Mouse (Mus musculus): Measurements from ENCODE around the gene Ociad2. TPM values are rescaled to one million over a fixed set of nuclear protein-coding genes. Genes with fewer than 3 reads are reported as not detected.

The Ociad2 gene
- polyA plus RNA-seq, 1 experiment from 2014 or later = 1.2 TPM

DNA sequence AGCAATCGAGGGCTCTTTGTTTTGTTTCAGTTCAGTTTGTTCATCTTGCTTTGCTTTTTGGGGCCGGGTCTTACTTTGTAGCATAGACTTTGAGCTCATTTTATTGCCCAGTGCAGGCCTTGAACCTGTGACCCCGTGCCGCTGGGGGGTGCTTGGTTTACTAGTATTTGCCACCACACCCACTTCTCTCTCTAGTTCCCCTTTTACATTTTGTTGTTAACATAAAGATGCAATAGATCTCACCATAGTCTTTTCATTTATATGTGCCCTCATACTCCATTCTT is 60.3 kb downstream of the Ociad2 start:
- no peak overlapping the region for H3K9ac ChIP-seq (replicated peaks)

DNA sequence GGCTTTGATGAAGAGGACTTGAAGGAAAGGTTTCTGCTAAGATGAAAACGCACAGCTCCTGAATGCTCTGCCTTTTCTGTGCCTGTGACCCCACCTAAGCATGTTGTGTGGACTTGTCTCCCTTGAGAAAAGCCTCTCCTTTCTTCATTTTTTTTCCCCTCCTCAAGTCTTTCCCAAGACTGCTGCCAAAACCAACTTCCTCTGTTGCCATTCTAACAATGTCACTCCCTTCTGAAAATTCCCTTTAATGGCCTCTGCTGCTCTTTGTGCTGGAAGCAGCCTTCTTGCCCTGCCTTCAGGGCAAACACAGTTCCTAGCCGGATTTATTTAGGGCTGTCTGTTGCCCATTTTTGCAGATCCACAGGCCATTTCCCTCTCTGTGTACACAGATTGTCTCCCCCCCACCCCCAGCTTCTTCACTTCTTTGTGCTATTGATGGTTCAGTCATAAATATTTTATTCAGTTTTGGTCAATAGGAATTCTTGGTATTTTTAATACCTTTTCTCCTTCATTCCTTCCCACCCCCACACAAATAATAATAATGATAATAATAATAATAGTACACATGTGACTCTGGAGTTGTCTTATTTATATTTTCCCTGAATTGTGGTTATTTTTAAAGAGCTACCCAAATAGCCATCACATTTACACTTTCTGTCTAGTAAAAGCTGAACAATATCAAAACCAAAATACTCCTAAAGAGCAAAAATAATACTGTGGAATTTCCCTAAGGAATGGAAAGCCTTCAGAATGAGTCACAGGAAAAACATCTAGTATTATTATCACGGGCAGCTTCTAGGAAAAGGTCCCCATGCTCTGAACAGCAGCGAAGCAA is 60.9 kb downstream of the Ociad2 start:
- no peak for TF ChIP-seq EP300 (IDR thresholded peaks at IDR 0.05; ENCODE audit: low read depth)
- no peak for TF ChIP-seq CTCF (IDR thresholded peaks at IDR 0.05; ENCODE audit: low read depth)
- Histone ChIP-seq H3K27me3 (ENCODE audit: insufficient read depth, low read length) (no peaks in the 10 kb centered on the region), H3K4me1 (ENCODE audit: insufficient read depth) (peaks cover 3% of the 10 kb centered on the region; the same call in 1 of the 2 replicates), H3K9ac (replicated peaks) (no peak overlapping the region), H3K4me2 (ENCODE audit: low read depth, low read length) (peak overlapping the region; percentile 37; the same call in 1 of the 2 replicates), H3K36me3 (replicated peaks; ENCODE audit: insufficient read depth, low read length) (no peaks in the 10 kb centered on the region), H3K4me3 (ENCODE audit: low read depth, low read length) (no peak overlapping the region), H3K9me3 (ENCODE audit: low read length) (no peaks in the 10 kb centered on the region), H3K27ac (ENCODE audit: low read depth) (no peak overlapping the region)
- DNase-seq = no peak
- 48% methylated on average over 4 of the region's 4 CpGs for WGBS (ENCODE audit: insufficient replicate concordance)
- ATAC-seq = no peak

More for the DNA sequence above, 60.3 kb downstream of the Ociad2 start:
- Histone ChIP-seq H3K9me3 (ENCODE audit: low read length) (no peaks in the 10 kb centered on the region), H3K36me3 (replicated peaks; ENCODE audit: insufficient read depth, low read length) (no peaks in the 10 kb centered on the region), H3K4me2 (ENCODE audit: low read depth, low read length) (no peak overlapping the region), H3K27me3 (ENCODE audit: insufficient read depth, low read length) (no peaks in the 10 kb centered on the region), H3K27ac (ENCODE audit: low read depth) (no peak overlapping the region), H3K4me1 (ENCODE audit: insufficient read depth) (peaks cover 3% of the 10 kb centered on the region; the same call in 1 of the 2 replicates), H3K4me3 (ENCODE audit: low read depth, low read length) (no peak overlapping the region)
- no peak for DNase-seq
- no peak for TF ChIP-seq CTCF (IDR thresholded peaks at IDR 0.05; ENCODE audit: low read depth)
- TF ChIP-seq EP300 (IDR thresholded peaks at IDR 0.05; ENCODE audit: low read depth) = no peak
- WGBS (ENCODE audit: insufficient replicate concordance) = 50% methylated on average over 4 of the region's 4 CpGs
- ATAC-seq = no peak

DNA sequence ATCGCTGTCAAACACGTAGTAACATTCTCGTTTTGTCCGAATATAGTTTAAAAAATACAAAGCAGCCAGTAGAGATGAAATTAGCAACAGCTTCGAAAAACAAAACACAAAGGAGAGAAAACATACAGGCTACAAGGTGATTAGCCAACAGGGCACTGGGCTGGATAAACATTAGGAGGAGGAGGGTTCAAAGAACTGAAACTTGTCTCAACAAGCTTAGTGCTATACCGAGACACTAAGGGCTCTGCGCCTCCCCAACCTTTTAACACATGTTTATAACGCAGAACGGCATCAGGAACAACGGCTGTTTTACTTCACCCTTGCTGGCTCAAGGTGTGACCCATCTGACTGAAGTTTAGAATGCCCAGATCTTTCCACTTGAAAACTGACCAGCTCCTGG is 61.6 kb downstream of the Ociad2 start:
- Histone ChIP-seq H3K9ac (replicated peaks) (no peak overlapping the region), H3K27ac (ENCODE audit: low read depth) (peak overlapping the region; percentile 46; the same call in 1 of the 2 replicates), H3K9me3 (ENCODE audit: low read length) (no peaks in the 10 kb centered on the region), H3K4me3 (ENCODE audit: low read depth, low read length) (no peak overlapping the region), H3K4me1 (ENCODE audit: insufficient read depth) (peaks cover 3% of the 10 kb centered on the region; the same call in 1 of the 2 replicates), H3K4me2 (ENCODE audit: low read depth, low read length) (peak overlapping the region; percentile 37; the same call in 1 of the 2 replicates), H3K36me3 (replicated peaks; ENCODE audit: insufficient read depth, low read length) (no peaks in the 10 kb centered on the region), H3K27me3 (ENCODE audit: insufficient read depth, low read length) (no peaks in the 10 kb centered on the region)
- no peak for TF ChIP-seq CTCF (IDR thresholded peaks at IDR 0.05; ENCODE audit: low read depth)
- no peak for TF ChIP-seq EP300 (IDR thresholded peaks at IDR 0.05; ENCODE audit: low read depth)
- DNase-seq = no peak
- ATAC-seq = peak; percentile 60
- 70% methylated on average over 10 of the region's 10 CpGs for WGBS (ENCODE audit: insufficient replicate concordance)

DNA sequence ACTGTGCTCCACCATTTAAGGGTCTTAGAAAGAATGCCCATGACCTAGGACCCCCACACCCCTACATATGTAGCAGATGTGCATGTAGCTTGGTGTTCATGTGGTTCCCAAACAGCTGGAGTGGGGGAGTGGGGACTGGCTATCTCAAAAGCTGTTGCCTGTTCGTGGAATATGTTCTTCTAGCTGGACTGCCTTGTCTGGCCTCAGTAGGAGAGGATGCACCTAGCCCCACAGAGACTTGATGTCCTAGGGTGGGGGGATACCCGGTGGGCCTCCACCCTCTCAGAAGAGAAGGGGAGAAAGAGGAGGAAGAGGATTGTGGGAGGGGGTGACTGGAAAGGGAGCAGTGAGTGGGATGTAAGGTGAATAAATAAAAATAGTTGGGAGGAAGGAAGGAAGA is 65.9 kb downstream of the Ociad2 start:
- no peaks in the 10 kb centered on the region for H3K27me3 ChIP-seq (ENCODE audit: insufficient read depth, low read length)

DNA sequence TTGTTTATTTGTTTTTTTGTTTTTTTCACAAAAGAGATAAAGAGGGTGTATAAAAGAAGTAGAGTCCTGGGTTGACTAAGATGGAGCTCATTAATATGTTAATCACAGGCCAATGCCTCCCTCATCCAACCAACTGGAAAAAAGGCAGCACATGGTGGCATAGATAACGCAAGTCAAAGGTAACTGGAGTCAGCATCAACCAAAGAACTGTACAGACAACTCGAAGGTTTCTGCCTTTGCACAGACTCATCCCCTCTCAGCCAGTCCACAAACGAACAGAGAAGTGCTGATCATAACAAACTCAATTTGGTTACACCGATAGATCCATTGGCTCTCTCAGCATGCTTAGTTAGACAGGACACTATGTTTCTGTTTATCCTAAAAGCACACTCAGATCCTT is 67.7 kb downstream of the Ociad2 start:
- Histone ChIP-seq H3K4me3 (ENCODE audit: low read depth, low read length) (no peak overlapping the region), H3K9me3 (ENCODE audit: low read length) (no peaks in the 10 kb centered on the region), H3K4me1 (ENCODE audit: insufficient read depth) (no peaks in the 10 kb centered on the region), H3K27me3 (ENCODE audit: insufficient read depth, low read length) (no peaks in the 10 kb centered on the region), H3K36me3 (replicated peaks; ENCODE audit: insufficient read depth, low read length) (no peaks in the 10 kb centered on the region), H3K9ac (replicated peaks) (no peak overlapping the region), H3K4me2 (ENCODE audit: low read depth, low read length) (no peak overlapping the region), H3K27ac (ENCODE audit: low read depth) (no peak overlapping the region)
- DNase-seq (no peak), ATAC-seq (no peak)
- TF ChIP-seq CTCF (IDR thresholded peaks at IDR 0.05; ENCODE audit: low read depth) (no peak), EP300 (IDR thresholded peaks at IDR 0.05; ENCODE audit: low read depth) (no peak)
- WGBS (ENCODE audit: insufficient replicate concordance) = 73% methylated on average over 4 of the region's 4 CpGs

More for the DNA sequence above, 65.9 kb downstream of the Ociad2 start:
- no peak overlapping the region for H3K27ac ChIP-seq (ENCODE audit: low read depth)
- H3K9ac ChIP-seq (replicated peaks) = no peak overlapping the region
- H3K4me3 ChIP-seq (ENCODE audit: low read depth, low read length) = no peak overlapping the region
- no peak for TF ChIP-seq EP300 (IDR thresholded peaks at IDR 0.05; ENCODE audit: low read depth)
- TF ChIP-seq CTCF (IDR thresholded peaks at IDR 0.05; ENCODE audit: low read depth) = no peak
- H3K36me3 ChIP-seq (replicated peaks; ENCODE audit: insufficient read depth, low read length) = no peaks in the 10 kb centered on the region
- peaks cover 3% of the 10 kb centered on the region; the same call in 1 of the 2 replicates for H3K4me1 ChIP-seq (ENCODE audit: insufficient read depth)
- WGBS (ENCODE audit: insufficient replicate concordance) = 68% methylated on average over 2 of the region's 2 CpGs
- H3K4me2 ChIP-seq (ENCODE audit: low read depth, low read length) = no peak overlapping the region
- ATAC-seq (no peak), DNase-seq (no peak)
- no peaks in the 10 kb centered on the region for H3K9me3 ChIP-seq (ENCODE audit: low read length)

Other genes starting within 250 kb of the Ociad2 start
- gene Fryl, start 84.4 kb downstream of the Ociad2 start, polyA plus RNA-seq (2015; fragmentation: Nextera tagmentation; extraction: Ambion mirVana) = 22.8 and 25.8 TPM in 2 replicates
- 98.7 and 105 TPM in 2 replicates for gene Ociad1, start 48.2 kb downstream of the Ociad2 start, polyA plus RNA-seq (2015; fragmentation: Nextera tagmentation; extraction: Ambion mirVana)
- not detected in 2 replicates for gene Cwh43, start 65.0 kb upstream of the Ociad2 start, polyA plus RNA-seq (2015; fragmentation: Nextera tagmentation; extraction: Ambion mirVana)
- 4.1 and 5.7 TPM in 2 replicates for gene Dcun1d4, start 140.0 kb upstream of the Ociad2 start, polyA plus RNA-seq (2015; fragmentation: Nextera tagmentation; extraction: Ambion mirVana)